ENCODE assay signal across 18 mouse cellular contexts in genomic region chr2:23668117-23668516, GRCm38 (mm10).
"Had no signal": no experiment of that assay in that cellular context is flagged by ENCODE, and none has a peak within 500 bp of the region (broad histone marks: within the 10 kb centered on the region; RNA-seq: fewer than 3 reads in every experiment).

No protein-coding gene starts in this region.

- H3K4me1 ChIP-seq: kidney, embryonic 15.5 days; limb, embryonic 10.5 days; limb, embryonic 13.5 days; liver, embryonic 13.5 days; megakaryocyte, embryonic 14.5 days; midbrain, embryonic 10.5 days had no signal

- H3K9ac ChIP-seq: kidney, embryonic 15.5 days; limb, embryonic 13.5 days; liver, embryonic 13.5 days had no signal

- ATAC-seq: hindbrain, postnatal 0 days; inflammation-experienced regulatory T-cells, adult 6 months; intestine, embryonic 16.5 days had no signal

- H3K36me3 ChIP-seq: kidney, embryonic 15.5 days; limb, embryonic 10.5 days; limb, embryonic 13.5 days; liver, embryonic 13.5 days; midbrain, embryonic 10.5 days had no signal

- H3K9me3 ChIP-seq: kidney, embryonic 15.5 days; limb, embryonic 10.5 days; limb, embryonic 13.5 days; liver, embryonic 13.5 days; megakaryocyte, embryonic 14.5 days; midbrain, embryonic 10.5 days had no signal

- DNase-seq: kidney, adult 18-20 months; kidney, postnatal 10 days; layer of hippocampus, adult 9-11 months; liver; liver, embryonic 13.5 days; midbrain, embryonic 14.5 days; thymus, adult 2 months; thymus, postnatal 14 days; thymus, postnatal 4 days had no signal

- H3K4me3 ChIP-seq: kidney, embryonic 15.5 days; layer of hippocampus, adult 2 months; limb, embryonic 10.5 days; limb, embryonic 13.5 days; liver, embryonic 13.5 days; megakaryocyte, embryonic 14.5 days; midbrain, embryonic 10.5 days had no signal

- H3K27me3 ChIP-seq: kidney, embryonic 15.5 days; limb, embryonic 13.5 days; liver, embryonic 13.5 days; megakaryocyte, embryonic 14.5 days had no signal

- H3K4me2 ChIP-seq: kidney, embryonic 15.5 days; limb, embryonic 13.5 days; liver, embryonic 13.5 days had no signal

- H3K27ac ChIP-seq: hindbrain, postnatal 0 days; kidney, embryonic 15.5 days; layer of hippocampus, adult 2 months; limb, embryonic 10.5 days; limb, embryonic 13.5 days; liver, embryonic 13.5 days; midbrain, embryonic 10.5 days had no signal
